Mouse (Mus musculus) Muller cell, postnatal 12 days (primary cell): ENCODE measurements around the gene Siah2.

Experiments used
- DNase-seq: peaks from one replicate; pipeline ENCODE4 v3.0.0-alpha.2; 2015; ENCODE audit errors: inconsistent ontology term

Gene Siah2

DNA sequence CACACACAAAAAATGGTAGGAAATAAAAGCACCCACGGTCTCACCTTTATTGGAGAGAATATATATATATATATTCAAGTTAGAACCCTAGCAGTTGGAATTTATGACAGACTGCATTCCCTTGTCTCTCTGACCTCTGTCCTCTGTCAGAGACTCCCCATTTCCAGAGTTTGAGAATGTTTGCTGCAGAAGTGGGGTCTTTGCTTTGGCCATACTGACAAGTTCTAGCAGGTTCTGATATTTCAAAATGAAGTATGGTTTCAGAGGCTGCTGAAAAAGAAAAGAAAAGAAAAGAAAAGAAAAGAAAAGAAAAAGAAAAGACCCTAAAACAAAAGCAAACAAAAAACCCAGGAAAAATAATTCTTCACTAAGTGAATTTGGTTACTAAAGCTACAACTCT lies 2.8 kb upstream of the Siah2 start:
- DNase-seq = no peak

DNA sequence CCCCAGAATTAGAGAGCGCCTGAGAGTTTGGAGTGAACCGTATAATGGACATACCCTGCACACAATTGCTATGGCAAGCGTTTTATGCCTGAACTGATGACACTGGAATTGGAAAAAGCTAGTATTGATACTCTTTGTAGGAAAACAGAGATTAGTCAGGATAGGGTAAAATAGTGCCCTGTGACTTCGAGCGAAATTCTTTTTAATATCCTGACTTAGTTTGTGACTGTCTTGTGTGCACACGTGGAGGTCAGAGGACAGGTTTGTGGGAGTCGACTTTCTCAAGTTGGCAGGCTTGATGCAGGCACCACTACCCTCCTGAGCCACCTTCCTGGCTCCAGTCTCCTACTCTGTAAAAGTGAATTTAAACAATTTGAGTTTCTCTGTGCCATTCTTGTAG lies 1.1 kb upstream of the Siah2 start:
- DNase-seq = no peak

DNA sequence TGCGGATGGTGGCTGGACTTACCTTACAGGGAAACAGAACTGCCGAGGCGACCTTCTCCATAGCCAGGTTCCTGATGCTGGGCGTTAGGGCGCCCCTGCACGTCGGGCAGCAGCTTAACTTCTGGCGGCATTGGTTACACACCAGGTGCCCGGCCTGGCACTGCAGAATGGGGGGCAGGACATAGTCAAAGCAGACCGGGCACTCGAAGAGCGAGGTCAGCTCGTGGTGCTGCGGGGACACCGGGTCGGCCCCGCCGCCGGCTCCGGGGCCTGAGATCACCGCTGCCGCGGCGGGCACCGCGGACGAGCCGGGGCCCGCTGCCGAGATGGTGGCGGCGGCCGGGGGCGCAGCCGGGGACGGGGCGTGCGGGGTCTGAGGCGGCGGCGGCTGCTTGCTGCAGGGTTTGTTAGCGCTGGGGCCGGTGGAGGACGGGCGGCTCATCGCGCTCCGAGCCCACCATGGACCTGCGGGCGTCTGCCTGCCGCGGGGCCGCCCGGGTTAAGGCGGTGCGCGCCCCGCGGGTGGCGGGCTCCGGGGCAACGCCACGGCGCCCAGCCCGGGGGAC lies 743 bp downstream of the Siah2 start:
- no peak for DNase-seq

DNA sequence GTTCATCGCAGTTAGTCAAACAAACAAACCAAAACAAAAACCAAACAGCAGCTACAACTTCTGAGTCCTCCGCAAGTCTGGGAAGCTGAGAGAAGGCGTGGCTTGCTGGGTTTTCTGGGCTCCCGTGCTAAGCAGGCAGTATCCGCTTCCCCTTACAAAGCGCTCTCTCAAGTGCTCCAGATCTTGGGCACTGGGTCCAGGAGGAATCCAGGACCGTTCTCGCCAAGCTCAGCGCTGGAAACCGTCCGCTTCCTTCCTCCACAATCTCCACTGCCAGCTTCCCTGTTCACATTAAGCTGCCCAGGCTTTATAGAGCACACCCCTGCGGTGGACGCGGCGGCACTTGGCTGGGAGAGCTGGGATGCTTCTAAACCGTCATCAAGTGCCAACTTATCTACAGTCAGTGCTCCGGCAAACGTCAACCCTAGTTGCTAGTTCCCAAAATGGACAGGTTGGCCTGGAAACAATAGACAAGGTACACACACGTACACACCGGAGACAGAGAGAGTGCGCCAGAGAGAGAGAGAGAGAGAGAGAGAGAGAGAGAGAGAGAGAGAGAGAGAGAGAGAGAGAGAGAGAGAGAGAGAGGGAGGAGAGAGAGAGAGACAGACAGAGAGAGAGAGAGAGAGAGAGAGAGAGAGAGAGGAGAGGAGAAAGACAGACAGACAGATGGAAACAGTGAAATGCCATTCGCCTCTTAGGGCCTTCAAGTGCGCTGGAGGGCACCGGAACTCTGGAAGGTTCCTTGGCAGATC lies 1.4 kb downstream of the Siah2 start:
- peak; percentile 92 for DNase-seq

DNA sequence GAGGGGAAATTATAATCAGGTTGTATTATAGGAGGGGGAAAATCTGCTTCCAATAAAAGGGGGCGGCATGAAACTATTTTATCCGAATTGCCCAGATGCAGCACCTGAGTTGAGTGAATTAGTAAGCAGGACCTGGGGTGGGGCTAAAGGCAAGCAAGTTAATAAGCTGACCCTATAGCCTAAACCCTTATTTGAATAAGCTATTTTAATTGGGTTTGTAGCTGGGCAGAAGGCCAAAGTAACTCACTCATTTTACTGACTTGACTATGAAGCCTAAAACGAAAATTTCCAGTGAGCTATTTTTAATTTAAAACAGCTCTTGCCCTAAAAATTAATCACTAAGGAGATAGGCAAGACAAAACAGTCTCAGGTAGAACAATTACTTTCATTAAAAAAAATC lies 2.5 kb downstream of the Siah2 start:
- no peak for DNase-seq

DNA sequence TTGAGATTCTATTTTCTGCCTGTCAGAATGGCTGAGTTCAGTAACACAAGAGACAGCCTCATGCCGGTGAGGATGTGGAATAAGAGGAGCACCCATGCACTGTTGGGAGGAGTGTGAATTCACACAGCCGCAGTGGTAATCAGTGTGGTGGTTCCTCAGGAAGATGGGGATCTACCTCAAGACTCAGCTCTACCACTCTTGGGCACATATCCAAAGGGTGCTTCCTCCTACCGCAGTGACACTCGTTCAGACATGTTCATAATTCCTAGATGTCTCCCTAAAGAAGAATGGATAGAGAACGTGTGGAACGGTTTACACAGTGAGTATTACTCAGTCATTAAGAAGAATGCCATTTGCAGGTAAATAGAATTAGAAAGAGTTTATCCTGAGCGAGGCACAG lies 3.1 kb downstream of the Siah2 start:
- DNase-seq = no peak

DNA sequence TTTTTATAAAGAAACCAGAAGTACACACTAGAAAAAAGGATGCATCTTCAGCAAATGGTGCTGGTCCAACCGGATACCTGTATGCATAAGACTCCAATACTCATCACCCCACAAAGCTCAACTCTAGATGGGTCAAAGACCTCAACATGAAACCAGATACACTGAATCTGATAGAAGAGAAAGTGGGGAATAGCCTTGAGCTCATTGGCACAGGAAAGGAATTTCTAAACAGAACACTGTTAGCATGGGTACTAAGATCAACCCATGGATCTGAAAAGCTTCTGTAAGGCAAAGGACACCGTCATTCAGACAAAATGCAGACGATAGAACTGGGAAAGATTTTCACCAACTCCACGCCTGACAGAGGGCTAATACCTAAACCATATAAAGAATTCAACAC lies 3.6 kb downstream of the Siah2 start:
- DNase-seq = no peak

DNA sequence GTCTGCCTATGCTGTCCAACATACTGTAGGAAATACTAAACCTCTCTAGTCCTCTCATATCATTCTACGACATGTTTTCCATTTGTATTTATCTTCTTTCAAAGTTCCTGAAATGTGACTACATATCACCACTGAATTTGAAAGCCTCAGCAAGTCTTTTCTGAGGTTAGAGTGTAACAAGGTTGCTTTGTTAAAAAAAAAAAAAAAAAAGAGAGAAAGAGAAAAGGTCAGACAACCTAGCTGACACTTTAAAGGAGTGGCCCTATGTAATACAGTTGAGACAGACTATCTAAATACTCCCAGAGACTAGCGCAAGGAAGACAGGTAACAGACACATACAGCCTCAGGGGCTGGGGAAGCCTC lies 5.3 kb downstream of the Siah2 start:
- no peak for DNase-seq

DNA sequence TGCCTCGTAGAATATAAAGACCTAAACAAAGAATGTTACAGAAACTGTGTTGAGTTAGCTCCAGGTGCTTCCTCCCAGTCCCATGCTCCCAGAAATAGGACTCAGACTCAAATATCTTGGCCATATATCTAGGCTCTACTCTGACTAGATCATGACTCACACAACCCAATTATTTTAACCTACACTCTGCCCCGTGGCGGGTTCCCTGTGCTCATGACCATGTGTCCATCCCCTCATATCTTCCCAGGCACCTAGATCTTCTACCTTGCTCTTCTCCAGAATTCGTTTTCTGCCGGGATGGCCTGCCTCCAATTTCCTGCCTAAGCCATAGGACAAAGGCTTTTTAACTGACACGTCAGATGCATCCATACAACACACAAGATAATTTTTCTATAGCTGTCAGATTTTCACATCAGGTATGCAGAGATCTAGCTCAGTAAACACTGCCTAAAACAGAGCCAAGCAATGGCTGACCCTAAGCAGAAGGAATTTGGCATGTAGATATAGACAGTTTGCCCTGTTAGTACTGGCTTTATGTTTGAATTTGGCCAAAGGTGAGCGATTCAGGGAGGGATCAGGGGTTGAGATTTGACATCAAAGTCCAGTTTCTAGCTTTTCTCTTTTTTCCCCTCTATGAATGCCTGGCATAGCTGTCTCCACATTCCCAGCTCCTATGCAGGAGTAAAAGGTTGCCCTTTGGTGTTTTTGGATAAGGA lies 5.8 kb downstream of the Siah2 start:
- no peak for DNase-seq

DNA sequence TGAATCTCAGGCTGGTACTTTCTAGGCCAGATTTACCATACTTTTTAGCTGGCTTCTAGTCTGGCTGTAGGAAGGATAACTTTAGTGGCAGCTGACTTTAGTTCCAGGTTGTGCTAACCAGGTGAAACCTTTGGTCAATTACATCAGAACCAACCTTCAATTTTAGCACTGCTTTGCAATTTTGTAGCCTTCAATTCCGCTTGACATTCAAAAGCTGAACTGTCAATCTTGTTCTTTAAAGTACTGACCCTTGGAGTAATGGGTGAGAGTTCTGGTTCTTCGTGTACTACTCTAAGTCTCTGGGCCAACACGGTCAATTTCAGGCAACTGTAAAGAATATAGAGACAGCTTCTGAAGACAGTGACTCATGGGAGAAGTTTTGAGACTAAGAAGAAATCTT lies 6.8 kb downstream of the Siah2 start:
- DNase-seq = no peak

DNA sequence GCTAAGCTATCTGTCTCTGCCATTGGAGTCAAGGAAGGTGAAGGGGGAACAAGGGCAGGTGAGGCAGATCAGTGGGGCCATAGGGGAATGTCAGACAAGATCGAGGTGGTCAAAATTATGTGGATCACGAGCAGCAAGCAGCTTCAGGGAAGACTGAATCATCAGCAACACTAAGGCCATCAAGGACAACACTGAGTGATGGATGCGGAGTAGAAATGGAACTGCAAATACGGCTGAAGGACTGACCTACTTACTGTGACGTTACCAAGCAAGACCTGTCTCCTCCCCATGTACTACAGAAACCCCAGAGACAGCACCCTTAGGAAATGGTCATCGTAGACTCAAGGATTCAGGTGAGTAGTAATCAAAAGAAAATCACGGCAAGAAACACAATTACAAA lies 8.9 kb downstream of the Siah2 start:
- no peak for DNase-seq

DNA sequence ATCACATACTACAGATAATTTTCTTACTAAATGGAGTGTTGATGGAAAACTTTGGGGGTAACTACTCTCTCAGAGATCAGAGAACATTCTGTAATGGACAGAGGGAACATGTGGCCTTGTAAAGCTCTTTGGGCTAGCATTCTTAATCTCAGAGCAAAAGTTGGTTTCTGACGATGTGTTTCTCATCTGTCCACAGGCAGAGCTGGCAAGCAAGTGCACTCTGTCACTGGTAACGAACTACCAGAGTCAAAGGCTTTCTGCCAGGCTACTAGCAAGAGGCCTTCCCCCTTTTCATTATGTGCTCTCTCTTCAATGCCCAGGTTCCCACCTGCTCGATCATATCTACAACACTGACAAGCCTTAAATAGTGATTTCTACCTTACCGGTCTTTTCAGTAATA lies 9.9 kb downstream of the Siah2 start:
- DNase-seq = no peak

DNA sequence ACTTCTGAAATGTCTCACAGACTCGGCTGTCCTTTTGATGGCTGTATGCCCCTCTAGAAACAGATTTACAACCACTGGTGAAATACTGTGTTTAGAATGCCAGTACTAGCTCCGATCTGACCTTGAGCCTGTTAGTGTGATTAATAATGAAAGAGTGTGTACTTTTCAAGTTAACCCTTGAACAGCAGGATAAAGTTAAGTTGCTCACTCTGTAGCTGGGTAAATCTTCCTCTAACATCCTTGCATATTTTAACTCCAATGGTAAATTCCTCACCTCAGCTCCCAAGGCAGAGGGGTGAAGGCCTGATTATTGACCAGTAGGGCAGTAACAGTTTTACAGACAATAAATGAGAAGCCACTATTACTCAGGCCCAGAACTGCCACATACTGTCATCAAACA lies 10.4 kb downstream of the Siah2 start:
- DNase-seq = no peak

DNA sequence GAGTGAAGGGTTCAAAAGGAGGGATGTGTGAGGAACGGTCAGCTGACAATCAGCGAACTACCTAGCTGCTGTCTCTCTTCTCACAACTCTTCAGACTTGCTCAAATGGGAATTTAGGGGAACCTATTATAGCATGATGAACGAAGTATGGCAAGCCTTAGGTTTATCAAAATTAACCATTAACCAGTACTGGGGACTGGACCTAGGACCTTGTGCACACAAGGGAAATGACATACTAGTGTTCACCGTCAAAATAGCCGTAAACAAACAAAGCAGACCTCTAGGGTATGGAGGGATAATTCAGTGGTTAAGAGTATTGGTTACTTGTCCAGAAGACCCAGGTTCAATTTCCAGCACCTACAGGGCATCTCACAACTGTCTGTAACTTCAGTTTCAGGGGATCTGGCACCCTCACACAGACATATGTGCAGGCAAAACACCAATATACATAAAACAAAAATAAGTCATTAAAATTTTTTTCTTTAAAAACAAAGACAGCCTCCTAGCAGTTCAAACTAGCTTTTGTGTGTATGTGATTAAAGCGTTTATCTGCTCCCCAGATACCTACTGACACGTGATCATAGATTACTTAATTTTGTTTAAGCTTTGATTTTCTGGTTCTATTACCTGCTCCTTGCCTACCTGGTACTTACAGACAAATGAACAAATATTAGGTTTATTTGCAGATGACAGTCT lies 11.1 kb downstream of the Siah2 start:
- no peak for DNase-seq

DNA sequence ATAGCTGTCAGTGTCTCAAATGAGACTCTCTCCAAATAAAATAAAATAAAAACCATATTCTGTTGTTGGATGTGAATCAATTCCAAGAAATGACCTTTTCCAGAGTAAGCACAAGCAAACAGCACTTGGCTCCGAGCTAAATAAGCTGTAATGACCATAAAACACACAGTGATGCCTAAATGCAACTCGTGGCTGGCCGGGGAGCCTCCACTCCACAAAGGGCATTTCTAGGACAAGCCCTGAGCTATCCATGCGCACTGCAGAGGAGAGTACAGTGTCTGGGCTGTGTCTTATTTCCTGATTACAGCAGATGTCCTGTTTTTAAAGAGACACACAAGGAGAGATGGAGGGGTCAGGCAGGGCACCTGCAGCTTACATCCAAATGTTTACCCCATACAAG lies 12.2 kb downstream of the Siah2 start:
- DNase-seq = no peak

DNA sequence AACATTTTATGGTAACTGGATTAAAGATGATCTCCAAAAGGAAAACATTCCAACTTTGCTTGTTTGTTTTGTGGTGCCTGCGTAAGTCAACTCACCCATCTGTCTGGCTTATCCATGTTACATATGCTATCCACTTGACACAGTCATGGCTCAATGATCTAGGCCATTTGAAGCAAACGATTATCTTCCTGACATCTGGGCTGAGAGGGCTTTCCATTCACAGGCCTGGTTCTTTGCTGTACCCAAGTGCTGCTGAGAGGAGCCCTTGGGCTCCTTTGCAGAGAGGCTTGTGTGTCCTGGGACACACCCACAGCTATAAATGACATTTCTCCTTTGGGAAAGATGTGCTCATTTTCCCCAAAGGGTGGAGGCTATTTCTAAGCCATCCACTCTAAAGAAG lies 13.3 kb downstream of the Siah2 start:
- no peak for DNase-seq

DNA sequence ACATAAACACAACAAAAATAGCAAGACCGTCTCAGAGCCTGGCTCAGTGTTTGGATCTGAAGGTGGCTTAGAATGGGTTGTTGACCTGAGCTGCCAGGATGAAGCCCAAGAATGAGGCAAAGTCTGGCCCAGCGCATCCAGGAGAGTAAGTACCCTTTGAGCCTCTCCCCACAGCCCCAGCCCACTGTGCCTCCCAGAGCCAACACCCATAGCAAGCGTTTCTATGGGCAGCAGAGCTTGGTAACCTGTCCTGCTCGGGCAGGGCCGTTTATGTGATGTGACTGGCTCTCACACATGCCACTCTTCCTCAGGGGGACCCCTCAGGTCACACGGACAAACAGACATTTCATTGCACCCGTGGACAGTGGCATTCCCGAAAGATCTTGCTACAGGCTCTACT lies 13.8 kb downstream of the Siah2 start:
- no peak for DNase-seq

DNA sequence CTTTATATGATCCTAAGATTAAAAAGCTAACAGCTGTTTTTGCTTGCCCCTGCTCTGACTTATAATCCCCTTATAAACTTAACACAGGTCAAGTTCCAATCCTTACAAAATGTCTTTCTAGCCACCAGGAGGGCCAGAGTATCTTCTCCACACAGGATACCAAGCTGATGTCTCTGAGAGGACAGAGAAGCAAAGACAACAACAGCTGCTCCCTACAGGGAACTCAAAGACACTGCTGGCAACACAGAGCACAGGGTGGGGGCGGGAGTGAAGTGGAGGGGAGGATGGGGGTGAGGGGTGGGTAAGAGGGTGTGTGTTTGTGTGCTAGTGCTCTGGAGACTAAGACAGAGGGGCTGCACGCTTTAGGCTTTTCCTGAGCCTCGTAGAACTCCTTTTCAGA lies 14.6 kb downstream of the Siah2 start:
- DNase-seq = no peak

DNA sequence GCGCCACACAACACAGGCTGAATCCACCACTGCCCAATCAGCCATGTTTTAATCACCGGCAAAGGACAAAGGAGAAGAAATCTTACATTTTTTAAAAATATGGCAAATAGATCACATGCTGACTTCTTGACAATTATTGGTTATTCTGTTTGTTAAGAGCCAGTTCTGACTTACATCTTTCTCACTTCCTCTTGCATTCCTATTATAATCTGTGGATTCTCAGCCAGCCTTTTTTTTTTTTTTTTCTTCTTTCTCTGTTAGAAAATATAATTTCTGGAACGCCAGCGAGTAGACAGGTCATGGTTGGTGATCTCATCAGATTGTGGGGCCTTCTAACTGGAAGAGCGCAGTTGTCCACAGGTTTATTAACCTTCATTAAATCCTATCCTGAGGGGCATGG lies 18.9 kb downstream of the Siah2 start:
- no peak for DNase-seq

DNA sequence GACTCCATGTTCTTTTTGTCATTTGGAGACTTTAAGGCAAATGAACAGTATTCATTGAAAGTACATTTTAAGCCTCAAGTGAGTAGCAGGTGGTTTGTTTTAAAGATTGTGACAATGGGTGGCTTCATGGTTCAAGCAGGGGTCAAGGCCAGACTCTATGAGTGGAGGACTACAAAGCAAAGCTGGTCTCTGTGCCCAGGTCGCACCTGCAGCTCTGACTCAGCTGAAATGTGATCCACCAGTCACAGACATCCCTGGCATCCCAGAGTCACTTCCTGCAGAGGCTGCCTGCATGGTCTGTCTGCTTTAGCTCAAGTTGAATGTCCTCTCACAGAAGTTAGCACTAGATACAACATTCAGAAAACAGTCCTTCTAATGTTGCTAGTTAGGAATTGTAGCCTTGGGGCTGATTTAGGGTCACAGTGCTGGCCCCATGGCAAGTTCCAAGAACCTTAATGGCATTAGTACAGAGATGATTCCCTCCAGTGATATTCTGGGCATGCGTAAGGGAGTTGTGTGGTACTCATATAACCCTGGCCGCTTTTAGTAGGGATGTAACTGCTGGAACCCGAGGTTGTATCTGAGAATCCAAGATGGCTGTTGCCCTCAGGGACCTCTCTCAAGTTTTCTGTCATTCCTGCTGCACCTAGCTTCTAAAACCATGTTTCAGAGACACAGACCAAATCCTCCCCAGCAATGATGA lies 19.6 kb downstream of the Siah2 start:
- DNase-seq = peak; percentile 59

DNA sequence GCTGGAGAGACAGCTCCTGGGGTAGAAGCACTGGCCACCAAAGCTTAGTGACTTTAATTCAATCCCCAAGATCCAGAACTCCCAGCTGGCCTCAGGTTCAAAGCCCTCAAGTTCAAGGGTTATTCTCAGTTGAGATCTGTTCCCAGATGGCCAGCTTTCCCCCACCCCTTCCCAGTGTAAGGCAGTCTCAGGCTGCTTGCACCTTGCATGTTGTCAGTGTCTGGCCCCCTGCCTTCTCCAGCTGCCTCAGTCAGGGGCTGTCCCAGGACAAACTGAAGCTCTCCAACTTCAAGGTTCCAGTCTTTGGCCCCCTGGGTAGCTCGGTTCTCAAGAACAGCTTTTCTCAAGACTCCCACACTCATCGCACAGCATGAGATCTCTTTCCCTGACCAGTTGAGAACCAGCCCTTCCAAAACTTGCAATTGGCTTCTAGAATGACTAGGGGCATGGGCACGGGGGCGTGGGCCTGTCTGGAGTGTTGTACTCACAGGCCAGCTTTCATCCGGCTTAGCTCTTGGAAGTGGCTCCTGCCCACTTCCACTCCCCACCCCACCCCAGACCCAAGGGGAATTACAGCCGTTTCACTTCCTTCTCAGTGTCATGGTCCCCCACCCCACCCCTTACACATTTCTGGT lies 20.5 kb downstream of the Siah2 start:
- no peak for DNase-seq

DNA sequence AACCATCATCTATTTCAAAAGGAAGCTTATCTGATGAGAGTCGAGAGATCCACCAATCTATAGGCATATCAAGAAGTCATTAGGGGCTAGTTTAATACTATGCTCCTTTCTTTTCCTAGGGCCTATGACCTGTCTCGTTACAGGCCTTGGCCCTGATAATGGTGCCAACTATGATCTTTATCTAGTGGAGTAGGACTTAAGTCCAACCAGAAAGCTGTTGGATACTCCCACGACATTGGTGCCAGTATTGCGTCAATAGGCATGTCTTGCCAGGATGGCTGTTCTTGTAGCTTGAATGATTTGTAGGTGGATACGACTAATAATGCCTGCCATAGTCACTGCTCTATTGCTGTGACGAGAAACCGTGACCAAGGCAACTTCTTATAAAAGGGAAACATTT lies 28.2 kb downstream of the Siah2 start:
- no peak for DNase-seq
